Mouse (Mus musculus) MEL (cell line): Measurements from ENCODE around the gene Orc4. TPM values are rescaled to one million over a fixed set of nuclear protein-coding genes. Genes with fewer than 3 reads are reported as not detected.

Source experiments
- DNase-seq: peaks from one replicate; pipeline ENCODE4 v3.0.0; 2011; ENCODE audit warnings: low read depth, low spot score
- H3K27ac ChIP-seq: 2 replicates; pipeline ENCODE4 v1.5.1; 2012; ENCODE audit warnings: low read depth, mild to moderate bottlenecking, control low read depth, low read length, moderate library complexity; ENCODE audit not compliant: control insufficient read depth
- H3K27me3 ChIP-seq, 2 experiments: fragments of 150-350 bp in 1 of 2; sonication (generic) in 1 of 2; 2 replicates each; pipeline ENCODE4 v1.6.1; 2012; ENCODE audit warnings: low read length in 2 of 2, mild to moderate bottlenecking in 2 of 2, improper control_type of control experiment in 1 of 2, moderate library complexity in 1 of 2; ENCODE audit not compliant: insufficient read depth in 2 of 2, control insufficient read depth in 1 of 2
- H3K36me3 ChIP-seq, 2 experiments: 2 replicates each; pipeline ENCODE4 v1.6.1; 2012 to 2014; ENCODE audit warnings: low read length in 2 of 2, improper control_type of control experiment in 1 of 2, inconsistent platforms in 1 of 2, mild to moderate bottlenecking in 1 of 2; ENCODE audit not compliant: insufficient read depth in 2 of 2, control insufficient read depth in 1 of 2
- H3K4me1 ChIP-seq, 2 experiments: fragments of 150-350 bp in 1 of 2; sonication (generic) in 1 of 2; 2 replicates each; pipeline ENCODE4 v1.6.1; 2012; ENCODE audit warnings: low read length in 2 of 2, improper control_type of control experiment in 1 of 2, mild to moderate bottlenecking in 1 of 2; ENCODE audit not compliant: insufficient read depth in 2 of 2, control insufficient read depth in 1 of 2
- H3K4me3 ChIP-seq, 2 experiments: fragments of 150-350 bp in 1 of 2; sonication (generic) in 1 of 2; 2 replicates each; pipeline ENCODE4 v1.5.1; 2012; ENCODE audit warnings: low read depth in 2 of 2, low read length in 2 of 2, mild to moderate bottlenecking in 2 of 2, moderate library complexity in 2 of 2, control low read depth in 1 of 2, improper control_type of control experiment in 1 of 2; ENCODE audit not compliant: control insufficient read depth in 1 of 2, insufficient read depth in 1 of 2
- H3K79me2 ChIP-seq: 2 replicates; pipeline ENCODE4 v1.6.1; 2012; ENCODE audit warnings: mild to moderate bottlenecking, low read length, moderate library complexity; ENCODE audit not compliant: control insufficient read depth, poor library complexity, insufficient read depth
- H3K9ac ChIP-seq: 2 replicates; pipeline ENCODE4 v1.6.1; 2012; ENCODE audit warnings: low read depth, mild to moderate bottlenecking, control low read depth, low read length, moderate library complexity; ENCODE audit not compliant: control insufficient read depth, poor library complexity, severe bottlenecking
- H3K9me3 ChIP-seq: fragments of 150-350 bp; sonication (generic); replicated peaks from 2 replicates; pipeline ENCODE4 v1.6.1; 2012; ENCODE audit warnings: mild to moderate bottlenecking, low read length, improper control_type of control experiment, moderate library complexity; ENCODE audit not compliant: insufficient read depth
- BHLHE40 ChIP-seq: IDR thresholded peaks from 2 replicates; pipeline ENCODE4 v1.6.1; 2012; ENCODE audit warnings: low read depth, mild to moderate bottlenecking, inconsistent platforms, low read length, improper control_type of control experiment, borderline replicate concordance
- CHD1 ChIP-seq: IDR thresholded peaks from 2 replicates; pipeline ENCODE4 v1.6.1; 2012; ENCODE audit warnings: low read depth, mild to moderate bottlenecking, inconsistent platforms, low read length, improper control_type of control experiment
- CHD2 ChIP-seq: IDR thresholded peaks from 2 replicates; pipeline ENCODE4 v1.6.1; 2011; ENCODE audit warnings: low read length, improper control_type of control experiment
- CTCF ChIP-seq, 3 experiments: IDR thresholded peaks in 2 of 3; conservative IDR thresholded peaks in 1 of 3; 2 replicates each; pipeline ENCODE4 v1.5.1; 2011 to 2012; ENCODE audit warnings: low read length in 3 of 3, low read depth in 2 of 3, mild to moderate bottlenecking in 2 of 3, improper control_type of control experiment in 1 of 3, inconsistent platforms in 1 of 3, mixed read lengths in 1 of 3, moderate library complexity in 1 of 3; ENCODE audit not compliant: control insufficient read depth in 1 of 3, insufficient read depth in 1 of 3, poor library complexity in 1 of 3, severe bottlenecking in 1 of 3
- ELF1 ChIP-seq: IDR thresholded peaks from 2 replicates; pipeline ENCODE4 v1.6.1; 2014; ENCODE audit warnings: low read depth, mild to moderate bottlenecking, inconsistent platforms, low read length, improper control_type of control experiment, moderate library complexity
- ETS1 ChIP-seq: IDR thresholded peaks from 2 replicates; pipeline ENCODE4 v1.6.1; 2012; ENCODE audit warnings: low read depth, mild to moderate bottlenecking, inconsistent platforms, low read length, improper control_type of control experiment, moderate library complexity
- GABPA ChIP-seq: IDR thresholded peaks from 2 replicates; pipeline ENCODE4 v1.6.1; 2012; ENCODE audit warnings: low read depth, mild to moderate bottlenecking, inconsistent platforms, low read length, improper control_type of control experiment, moderate library complexity
- GATA1 ChIP-seq: IDR thresholded peaks from 2 replicates; pipeline ENCODE4 v1.6.1; 2011; ENCODE audit warnings: low read depth, low read length, improper control_type of control experiment
- HCFC1 ChIP-seq: IDR thresholded peaks from 2 replicates; pipeline ENCODE4 v1.6.1; 2012; ENCODE audit warnings: low read depth, mild to moderate bottlenecking, inconsistent platforms, low read length, improper control_type of control experiment, moderate library complexity
- JUND ChIP-seq: IDR thresholded peaks from 2 replicates; pipeline ENCODE4 v1.6.1; 2011; ENCODE audit warnings: low read depth, mild to moderate bottlenecking, improper control_type of control experiment, low read length
- KAT2A ChIP-seq: conservative IDR thresholded peaks from 2 replicates; pipeline ENCODE4 v1.6.1; 2012; ENCODE audit warnings: low read depth, low read length, improper control_type of control experiment, inconsistent platforms
- MAX ChIP-seq: IDR thresholded peaks from 2 replicates; pipeline ENCODE4 v1.6.1; 2011; ENCODE audit warnings: low read length, improper control_type of control experiment
- MAZ ChIP-seq: IDR thresholded peaks from 2 replicates; pipeline ENCODE4 v1.6.1; 2012; ENCODE audit warnings: low read depth, mild to moderate bottlenecking, inconsistent platforms, low read length, improper control_type of control experiment
- MEF2A ChIP-seq: IDR thresholded peaks from 2 replicates; pipeline ENCODE4 v1.6.1; 2014; ENCODE audit warnings: low read depth, mild to moderate bottlenecking, inconsistent platforms, low read length, improper control_type of control experiment; ENCODE audit not compliant: poor library complexity, insufficient replicate concordance, severe bottlenecking; ENCODE audit errors: extremely low read depth
- MXI1 ChIP-seq: IDR thresholded peaks from 2 replicates; pipeline ENCODE4 v1.6.1; 2011; ENCODE audit warnings: mild to moderate bottlenecking, low read depth, low read length, improper control_type of control experiment
- MYB ChIP-seq: IDR thresholded peaks from 2 replicates; pipeline ENCODE4 v1.6.1; 2011; ENCODE audit warnings: mild to moderate bottlenecking, low read depth, low read length, improper control_type of control experiment
- NRF1 ChIP-seq: IDR thresholded peaks from 2 replicates; pipeline ENCODE4 v1.6.1; 2014; ENCODE audit warnings: low read depth, mild to moderate bottlenecking, inconsistent platforms, low read length, improper control_type of control experiment, moderate library complexity; ENCODE audit not compliant: poor library complexity, insufficient read depth, severe bottlenecking
- POLR2A ChIP-seq, 2 experiments: IDR thresholded peaks; 2 replicates each; pipeline ENCODE4 v1.6.1; 2011 to 2012; ENCODE audit warnings: low read length in 2 of 2, mild to moderate bottlenecking in 2 of 2, control low read depth in 1 of 2, improper control_type of control experiment in 1 of 2, low read depth in 1 of 2, moderate library complexity in 1 of 2; ENCODE audit not compliant: control insufficient read depth in 1 of 2, insufficient read depth in 1 of 2, poor library complexity in 1 of 2
- POLR2AphosphoS2 ChIP-seq: IDR thresholded peaks from 2 replicates; pipeline ENCODE4 v1.6.1; 2011; ENCODE audit warnings: low read length, improper control_type of control experiment
- POLR2AphosphoS5 ChIP-seq: IDR thresholded peaks from 2 replicates; pipeline ENCODE4 v1.6.1; 2012; ENCODE audit warnings: low read depth, borderline replicate concordance, mild to moderate bottlenecking, inconsistent platforms, low read length, moderate library complexity, mixed read lengths
- RAD21 ChIP-seq: IDR thresholded peaks from 2 replicates; pipeline ENCODE4 v1.6.1; 2011; ENCODE audit warnings: mild to moderate bottlenecking, low read depth, low read length, improper control_type of control experiment
- RCOR1 ChIP-seq: IDR thresholded peaks from 2 replicates; pipeline ENCODE4 v1.6.1; 2012; ENCODE audit warnings: low read depth, mild to moderate bottlenecking, inconsistent platforms, low read length, improper control_type of control experiment
- SIN3A ChIP-seq: IDR thresholded peaks from 2 replicates; pipeline ENCODE4 v1.6.1; 2012; ENCODE audit warnings: low read length, improper control_type of control experiment, inconsistent platforms
- SMC3 ChIP-seq: IDR thresholded peaks from 2 replicates; pipeline ENCODE4 v1.6.1; 2011; ENCODE audit warnings: low read depth, low read length, improper control_type of control experiment
- TAL1 ChIP-seq: IDR thresholded peaks from 2 replicates; pipeline ENCODE4 v1.6.1; 2012; ENCODE audit warnings: mild to moderate bottlenecking, inconsistent platforms, low read length, moderate library complexity, mixed read lengths
- TBP ChIP-seq: IDR thresholded peaks from 2 replicates; pipeline ENCODE4 v1.8.0; 2011; ENCODE audit warnings: low read depth, low read length, improper control_type of control experiment
- TCF12 ChIP-seq: IDR thresholded peaks from 2 replicates; pipeline ENCODE4 v1.6.1; 2014; ENCODE audit warnings: low read depth, mild to moderate bottlenecking, inconsistent platforms, low read length, improper control_type of control experiment, moderate library complexity
- USF1 ChIP-seq: IDR thresholded peaks from 2 replicates; pipeline ENCODE4 v1.6.1; 2014; ENCODE audit warnings: low read depth, mild to moderate bottlenecking, inconsistent platforms, low read length, improper control_type of control experiment, moderate library complexity
- ZC3H11A ChIP-seq: IDR thresholded peaks from 2 replicates; pipeline ENCODE4 v1.6.1; 2012; ENCODE audit warnings: low read depth, mild to moderate bottlenecking, inconsistent platforms, low read length, improper control_type of control experiment
- ZKSCAN1 ChIP-seq: IDR thresholded peaks from 2 replicates; pipeline ENCODE4 v1.6.1; 2012; ENCODE audit warnings: low read depth, mild to moderate bottlenecking, inconsistent platforms, low read length, improper control_type of control experiment, moderate library complexity
- ZNF384 ChIP-seq: IDR thresholded peaks from 2 replicates; pipeline ENCODE4 v1.6.1; 2012; ENCODE audit warnings: low read depth, mild to moderate bottlenecking, inconsistent platforms, low read length, improper control_type of control experiment
- polyA plus RNA-seq, 2 experiments: library from polyadenylated mRNA; stranded (reverse) in 1 of 2; unstranded in 1 of 2; fragments of >175 nt in 1 of 2; fragments of >200 nt in 1 of 2; gene quantifications; 2 replicates each; pipeline versions ENCODE4 v1.2.1 to v1.2.4; 2012; ENCODE audit warnings: low replicate concordance in 2 of 2, low read depth in 1 of 2; ENCODE audit not compliant: insufficient read length in 2 of 2, insufficient read depth in 1 of 2, missing spikeins in 1 of 2
- total RNA-seq: library from RNA; depleted of rRNA; stranded (reverse); fragments of 300-350 nt; gene quantifications from 2 replicates; pipeline ENCODE4 v1.2.3, GENCODE M21; 2012

Gene Orc4
- total and polyA plus RNA-seq, 3 experiments: 42.2 to 362 (median 44.8) TPM

DNA sequence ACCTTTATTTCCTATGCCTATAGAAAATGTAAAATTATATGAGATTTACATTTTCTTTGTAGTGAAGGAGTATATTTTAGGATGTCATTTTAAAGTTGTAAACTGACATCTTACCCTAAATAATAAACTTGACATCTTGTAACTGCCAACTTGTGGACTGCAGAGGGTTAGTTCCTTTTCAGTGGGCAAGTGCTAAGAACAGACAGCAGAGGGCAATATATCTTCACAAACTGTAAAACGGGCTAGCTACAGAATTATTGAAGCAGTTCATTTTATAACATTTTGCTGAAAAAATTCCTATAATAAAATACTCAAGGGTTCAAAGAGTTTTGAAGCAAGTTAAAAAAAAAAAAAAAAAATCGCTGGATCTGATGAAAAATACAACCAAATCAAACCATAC, 41.2 kb downstream of the Orc4 start:
- TF ChIP-seq MEF2A (no peak), POLR2AphosphoS2 (no peak), MAX (no peak), ZKSCAN1 (no peak), ELF1 (no peak), JUND (no peak), KAT2A (no peak), USF1 (no peak), NRF1 (no peak), RAD21 (peak; percentile 78), GATA1 (no peak), MXI1 (no peak), TCF12 (no peak), ZC3H11A (peak; percentile 77), BHLHE40 (no peak), GABPA (no peak), POLR2AphosphoS5 (no peak), MAZ (no peak), ETS1 (no peak), RCOR1 (no peak), TBP (no peak), TAL1 (no peak), HCFC1 (no peak), CHD1 (no peak), SIN3A (no peak), SMC3 (peak; percentile 82), POLR2A (IDR thresholded peaks at IDR 0.05; ENCODE audit: control insufficient read depth in 1 of 2, insufficient read depth in 1 of 2, low read depth in 1 of 2, low read length in 2 of 2, poor library complexity in 1 of 2) (no peak), ZNF384 (no peak), CHD2 (no peak), CTCF (IDR thresholded peaks at IDR 0.05 in 2 of 3, conservative IDR thresholded peaks at IDR 0.05 in 1 of 3; ENCODE audit: control insufficient read depth in 1 of 3, insufficient read depth in 1 of 3, low read depth in 2 of 3, low read length in 3 of 3, poor library complexity in 1 of 3, severe bottlenecking in 1 of 3) (peak in 2 of 3 experiments; percentile 33 to 69; a peak in 3 of 6 replicates), MYB (no peak)
- TF ChIP-seq, all 39 proteins: peak for 4
- Histone ChIP-seq H3K27ac (no peak overlapping the region), H3K27me3 (no peaks in the 10 kb centered on the region), H3K79me2 (no peaks in the 10 kb centered on the region), H3K9me3 (no peaks in the 10 kb centered on the region), H3K4me1 (no peaks in the 10 kb centered on the region), H3K36me3 (peaks cover 0 to 54% of the 10 kb centered on the region in 2 experiments; a peak in 2 of 4 replicates), H3K4me3 (no peak overlapping the region), H3K9ac (no peak overlapping the region)
- peak; percentile 59 for DNase-seq
